Mouse (Mus musculus): Measurements from ENCODE around the gene Amz1.

Amz1 gene

GRCm38 (mm10) chr5:140704378-140705251 lies 19.3 kb upstream of the Amz1 start, which contains the start of gene Brat1:
Gene Brat1, plus strand, starts transcription at chr5:140705011.
- peaks cover 7% of the 10 kb centered on the region; the same call in 1 of the 2 replicates for H3K27me3 ChIP-seq (ENCODE audit: insufficient read depth, low read length)
- no peaks in the 10 kb centered on the region for H3K9me3 ChIP-seq (ENCODE audit: low read length)
- TF ChIP-seq POU5F1 (IDR thresholded peaks at IDR 0.05; ENCODE audit: borderline replicate concordance, low read length) (no peak), NANOG (IDR thresholded peaks at IDR 0.05; ENCODE audit: borderline replicate concordance, low read length) (no peak), CTCF (conservative IDR thresholded peaks at IDR 0.05; ENCODE audit: low read length) (no peak)
- peaks cover 53% of the 10 kb centered on the region for H3K4me1 ChIP-seq (replicated peaks; ENCODE audit: low read depth, low read length)
- H3K4me3 ChIP-seq (replicated peaks; ENCODE audit: low read length), result peak within 1 kb of the TSS; percentile 94
- H3K36me3 ChIP-seq (ENCODE audit: insufficient read depth, low read length), result peaks cover 31% of the 10 kb centered on the region

GRCm38 (mm10) chr5:140705501-140706171 lies 18.3 kb upstream of the Amz1 start:
- TF ChIP-seq POU5F1 (IDR thresholded peaks at IDR 0.05; ENCODE audit: borderline replicate concordance, low read length) (no peak), NANOG (IDR thresholded peaks at IDR 0.05; ENCODE audit: borderline replicate concordance, low read length) (no peak), CTCF (conservative IDR thresholded peaks at IDR 0.05; ENCODE audit: low read length) (no peak)
- Histone ChIP-seq H3K36me3 (ENCODE audit: insufficient read depth, low read length) (peaks cover 41% of the 10 kb centered on the region), H3K9me3 (ENCODE audit: low read length) (no peaks in the 10 kb centered on the region), H3K27me3 (ENCODE audit: insufficient read depth, low read length) (peaks cover 4% of the 10 kb centered on the region; the same call in 1 of the 2 replicates), H3K4me1 (replicated peaks; ENCODE audit: low read depth, low read length) (peaks cover 43% of the 10 kb centered on the region), H3K4me3 (replicated peaks; ENCODE audit: low read length) (peak overlapping the region; percentile 84)

- H3K4me3 ChIP-seq (replicated peaks; ENCODE audit: low read length), result no peak overlapping the region
- H3K27me3 ChIP-seq (ENCODE audit: insufficient read depth, low read length), result no peaks in the 10 kb centered on the region
- no peak for TF ChIP-seq NANOG (IDR thresholded peaks at IDR 0.05; ENCODE audit: borderline replicate concordance, low read length)
- TF ChIP-seq CTCF (conservative IDR thresholded peaks at IDR 0.05; ENCODE audit: low read length), result no peak
- no peak for TF ChIP-seq POU5F1 (IDR thresholded peaks at IDR 0.05; ENCODE audit: borderline replicate concordance, low read length)
- peaks cover 88% of the 10 kb centered on the region for H3K36me3 ChIP-seq (ENCODE audit: insufficient read depth, low read length)
- peaks cover 18% of the 10 kb centered on the region for H3K4me1 ChIP-seq (replicated peaks; ENCODE audit: low read depth, low read length)
- no peaks in the 10 kb centered on the region for H3K9me3 ChIP-seq (ENCODE audit: low read length)
Measured at GRCm38 (mm10) chr5:140710315-140710714, 13.6 kb upstream of the Amz1 start.

GRCm38 (mm10) chr5:140711040-140711439 lies 12.9 kb upstream of the Amz1 start:
- no peak for TF ChIP-seq NANOG (IDR thresholded peaks at IDR 0.05; ENCODE audit: borderline replicate concordance, low read length)
- TF ChIP-seq POU5F1 (IDR thresholded peaks at IDR 0.05; ENCODE audit: borderline replicate concordance, low read length), result no peak
- peak; percentile 29 for TF ChIP-seq CTCF (conservative IDR thresholded peaks at IDR 0.05; ENCODE audit: low read length)
- Histone ChIP-seq H3K9me3 (ENCODE audit: low read length) (no peaks in the 10 kb centered on the region), H3K4me3 (replicated peaks; ENCODE audit: low read length) (no peak overlapping the region), H3K36me3 (ENCODE audit: insufficient read depth, low read length) (peaks cover 92% of the 10 kb centered on the region), H3K4me1 (replicated peaks; ENCODE audit: low read depth, low read length) (peaks cover 16% of the 10 kb centered on the region), H3K27me3 (ENCODE audit: insufficient read depth, low read length) (no peaks in the 10 kb centered on the region)

GRCm38 (mm10) chr5:140720773-140721172 lies 3.2 kb upstream of the Amz1 start:
- Histone ChIP-seq H3K9me3 (ENCODE audit: low read length) (no peaks in the 10 kb centered on the region), H3K36me3 (ENCODE audit: insufficient read depth, low read length) (peaks cover 32% of the 10 kb centered on the region), H3K27me3 (ENCODE audit: insufficient read depth, low read length) (peaks cover 14% of the 10 kb centered on the region), H3K4me1 (replicated peaks; ENCODE audit: low read depth, low read length) (peaks cover 15% of the 10 kb centered on the region), H3K4me3 (replicated peaks; ENCODE audit: low read length) (no peak overlapping the region)
- TF ChIP-seq POU5F1 (IDR thresholded peaks at IDR 0.05; ENCODE audit: borderline replicate concordance, low read length), result no peak
- no peak for TF ChIP-seq NANOG (IDR thresholded peaks at IDR 0.05; ENCODE audit: borderline replicate concordance, low read length)
- no peak for TF ChIP-seq CTCF (conservative IDR thresholded peaks at IDR 0.05; ENCODE audit: low read length)

GRCm38 (mm10) chr5:140722121-140722520 lies 1.8 kb upstream of the Amz1 start:
- Histone ChIP-seq H3K9me3 (ENCODE audit: low read length) (no peaks in the 10 kb centered on the region), H3K4me1 (replicated peaks; ENCODE audit: low read depth, low read length) (peaks cover 17% of the 10 kb centered on the region)
- TF ChIP-seq NANOG (IDR thresholded peaks at IDR 0.05; ENCODE audit: borderline replicate concordance, low read length) (no peak), CTCF (conservative IDR thresholded peaks at IDR 0.05; ENCODE audit: low read length) (no peak), POU5F1 (IDR thresholded peaks at IDR 0.05; ENCODE audit: borderline replicate concordance, low read length) (no peak)

GRCm38 (mm10) chr5:140726062-140726839 lies 2.3 kb downstream of the Amz1 start:
- no peaks in the 10 kb centered on the region for H3K36me3 ChIP-seq (ENCODE audit: insufficient read depth, low read length)
- H3K27me3 ChIP-seq (ENCODE audit: insufficient read depth, low read length), result peaks cover 30% of the 10 kb centered on the region
- H3K4me1 ChIP-seq (replicated peaks; ENCODE audit: low read depth, low read length), result peaks cover 26% of the 10 kb centered on the region
- no peak overlapping the region for H3K4me3 ChIP-seq (replicated peaks; ENCODE audit: low read length)
- no peak for TF ChIP-seq NANOG (IDR thresholded peaks at IDR 0.05; ENCODE audit: borderline replicate concordance, low read length)
- TF ChIP-seq POU5F1 (IDR thresholded peaks at IDR 0.05; ENCODE audit: borderline replicate concordance, low read length), result no peak
- TF ChIP-seq CTCF (conservative IDR thresholded peaks at IDR 0.05; ENCODE audit: low read length), result no peak
- no peaks in the 10 kb centered on the region for H3K9me3 ChIP-seq (ENCODE audit: low read length)

More at GRCm38 (mm10) chr5:140722121-140722520, 1.8 kb upstream of the Amz1 start:
- Histone ChIP-seq H3K4me3 (replicated peaks; ENCODE audit: low read length) (no peak overlapping the region), H3K27me3 (ENCODE audit: insufficient read depth, low read length) (peaks cover 25% of the 10 kb centered on the region), H3K36me3 (ENCODE audit: insufficient read depth, low read length) (peaks cover 20% of the 10 kb centered on the region)

All from E14TG2a.4 (cell line).